In the genomic region with DNA sequence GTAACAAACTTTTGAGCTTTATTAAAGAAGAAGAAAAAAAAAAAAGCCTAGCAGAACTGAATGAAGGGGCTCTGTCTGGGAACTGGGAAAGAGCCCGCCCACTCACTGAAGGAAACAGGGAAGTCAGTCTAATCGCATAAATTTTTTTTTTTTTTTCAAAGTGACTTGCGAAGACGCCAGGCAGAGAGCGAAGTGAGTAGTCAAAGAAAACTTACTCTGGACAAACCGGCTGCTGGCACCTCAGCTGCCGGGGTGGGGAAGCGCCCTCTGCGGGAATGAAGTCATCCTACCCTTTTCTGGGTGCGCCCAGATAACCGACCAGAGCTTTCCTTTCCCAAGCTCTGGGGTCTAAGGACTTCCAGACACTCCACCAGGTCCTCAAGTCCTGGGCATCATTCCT, we compare ENCODE assay signal across 7 mouse cellular contexts. TPM values are rescaled to one million over a fixed set of nuclear protein-coding genes. Genes with fewer than 3 reads are reported as not detected.
A peak's percentile ranks its signal among the peaks of the same experiment; 100 is the strongest.
DNase-seq lines count a peak whose midpoint lies in the region; ATAC-seq and TF ChIP-seq lines count a peak whose summit lies in the region.

No protein-coding gene starts in this region.

- H3K36me3 ChIP-seq in thymus, adult 2 months (ENCODE audit: control insufficient read depth, insufficient read depth, low read length) = no peaks in the 10 kb centered on the region
- H3K36me3 ChIP-seq in heart, embryonic 11.5 days (ENCODE audit: control insufficient read depth, insufficient read depth, low read length) = no peaks in the 10 kb centered on the region
- H3K36me3 ChIP-seq in kidney, embryonic 16.5 days (ENCODE audit: insufficient read depth, low read length) = no peaks in the 10 kb centered on the region

- no peak for ATAC-seq in heart, embryonic 11.5 days (replicated peaks; ENCODE audit: insufficient number of reproducible peaks, low FRiP score, low TSS enrichment)
- 0 out of 2 replicates have a peak, but pooled peaks have one; percentile 3 for ATAC-seq in kidney, embryonic 16.5 days (ENCODE audit: low FRiP score, low TSS enrichment)

- no peak overlapping the region for H3K9ac ChIP-seq in heart, embryonic 11.5 days (ENCODE audit: low read depth, low read length)
- H3K9ac ChIP-seq in kidney, embryonic 16.5 days (replicated peaks; ENCODE audit: low read length) = peak overlapping the region; percentile 69

- TF ChIP-seq POLR2A in thymus, adult 2 months (IDR thresholded peaks at IDR 0.05; ENCODE audit: control insufficient read depth, extremely low read depth, insufficient read depth, low read length, poor library complexity) = no peak
- no peak for TF ChIP-seq POLR2A in cortical plate, adult 2 months (IDR thresholded peaks at IDR 0.05; ENCODE audit: extremely low read depth, insufficient read depth, low read length)

- peaks cover 15% of the 10 kb centered on the region; the same call in 1 of the 2 replicates for H3K27me3 ChIP-seq in thymus, adult 2 months (ENCODE audit: control insufficient read depth, insufficient read depth, low read length)
- peaks cover 54% of the 10 kb centered on the region for H3K27me3 ChIP-seq in heart, embryonic 11.5 days (ENCODE audit: control insufficient read depth, insufficient read depth, low read length)
- H3K27me3 ChIP-seq in kidney, embryonic 16.5 days (ENCODE audit: insufficient read depth, low read length) = peaks cover 20% of the 10 kb centered on the region

- TF ChIP-seq CTCF in thymus, adult 2 months (IDR thresholded peaks at IDR 0.05; ENCODE audit: borderline replicate concordance, control insufficient read depth, extremely low read depth, insufficient read depth, low read length, poor library complexity) = no peak
- TF ChIP-seq CTCF in cortical plate, adult 2 months (IDR thresholded peaks at IDR 0.05; ENCODE audit: extremely low read depth, insufficient read depth, low read length) = no peak

- no peak overlapping the region for H3K4me3 ChIP-seq in thymus, adult 2 months (ENCODE audit: control insufficient read depth, insufficient read depth, low read length)
- peak overlapping the region; percentile 38; the same call in 1 of the 2 replicates for H3K4me3 ChIP-seq in cortical plate, adult 2 months (ENCODE audit: insufficient read depth, low read length)
- H3K4me3 ChIP-seq in heart, embryonic 11.5 days (ENCODE audit: low read depth, low read length) = peak overlapping the region; percentile 63
- peak overlapping the region; percentile 58 for H3K4me3 ChIP-seq in kidney, embryonic 16.5 days (ENCODE audit: low read length)

- no peak overlapping the region for H3K27ac ChIP-seq in thymus, adult 2 months (ENCODE audit: control insufficient read depth, insufficient read depth, low read length)
- H3K27ac ChIP-seq in cortical plate, adult 2 months (ENCODE audit: insufficient read depth, low read length) = no peak overlapping the region
- H3K27ac ChIP-seq in heart, embryonic 11.5 days (ENCODE audit: low read depth, low read length) = no peak overlapping the region
- H3K27ac ChIP-seq in kidney, embryonic 16.5 days (ENCODE audit: low read length) = no peak overlapping the region

- peak overlapping the region; percentile 97 for H3K4me2 ChIP-seq in heart, embryonic 11.5 days
- peak overlapping the region; percentile 99 for H3K4me2 ChIP-seq in kidney, embryonic 16.5 days (replicated peaks; ENCODE audit: low read depth, low read length)

- peak; percentile 6 for DNase-seq in thymus, postnatal 14 days
- DNase-seq in thymus, adult 2 months = no peak
- peak; percentile 70 for DNase-seq in lung, postnatal 10 days
- peak; percentile 21 for DNase-seq in right cerebral cortex, postnatal 25 days

- H3K9me3 ChIP-seq in heart, embryonic 11.5 days (replicated peaks; ENCODE audit: control insufficient read depth, low read length) = no peaks in the 10 kb centered on the region
- no peaks in the 10 kb centered on the region for H3K9me3 ChIP-seq in kidney, embryonic 16.5 days (ENCODE audit: low read length)

- 6% methylated on average over 11 of the region's 11 CpGs for WGBS in thymus, adult 2 months
- WGBS in heart, embryonic 11.5 days (ENCODE audit: insufficient replicate concordance) = 2% methylated on average over 11 of the region's 11 CpGs
- WGBS in kidney, embryonic 16.5 days = 2% methylated on average over 11 of the region's 11 CpGs

- H3K4me1 ChIP-seq in thymus, adult 2 months (replicated peaks; ENCODE audit: control insufficient read depth, insufficient read depth, low read length) = peaks cover 2% of the 10 kb centered on the region; the same call in 1 of the 2 replicates
- no peaks in the 10 kb centered on the region for H3K4me1 ChIP-seq in cortical plate, adult 2 months (ENCODE audit: control insufficient read depth, insufficient read depth, low read length)
- peaks cover 16% of the 10 kb centered on the region for H3K4me1 ChIP-seq in heart, embryonic 11.5 days (ENCODE audit: control insufficient read depth, insufficient read depth, low read length)
- H3K4me1 ChIP-seq in kidney, embryonic 16.5 days (ENCODE audit: insufficient read depth, low read length) = peaks cover 17% of the 10 kb centered on the region

RNA-seq across cellular contexts. Expression of a gene that starts 0.9 kb away (rescaled TPM):
- 0.47 and 0.49 TPM in 2 replicates for polyA plus RNA-seq in thymus, adult 2 months (2012; rRNA removed)
- polyA plus RNA-seq in cortical plate, adult 2 months (2012; rRNA removed) = 1.6 and 1.9 TPM in 2 replicates
- 1.4 and 5.0 TPM in 2 replicates for polyA plus RNA-seq in heart, embryonic 11.5 days (2014; fragmentation: Nextera tagmentation; extraction: Ambion mirVana)
- polyA plus RNA-seq in kidney, embryonic 16.5 days (2015; fragmentation: Nextera tagmentation; extraction: Ambion mirVana) = 3.1 and 3.9 TPM in 2 replicates
